ENCODE assay signal across 14 mouse cellular contexts in genomic region chr14:19735303-19735702, GRCm38 (mm10). TPM values are rescaled to one million over a fixed set of nuclear protein-coding genes. Genes with fewer than 3 reads are reported as not detected.
DNase-seq lines count a peak whose midpoint lies in the region; ATAC-seq and TF ChIP-seq lines count a peak whose summit lies in the region.
"Had no signal": no experiment of that assay in that cellular context is flagged by ENCODE, and none has a peak within 500 bp of the region (broad histone marks: within the 10 kb centered on the region; RNA-seq: fewer than 3 reads in every experiment).

No protein-coding gene starts in this region.

- H3K9me3 ChIP-seq in forebrain, embryonic 11.5 days (ENCODE audit: control insufficient read depth, low read length) = no peaks in the 10 kb centered on the region
- H3K9me3 ChIP-seq in forebrain, embryonic 16.5 days (ENCODE audit: control insufficient read depth, low read length) = no peaks in the 10 kb centered on the region
- no peaks in the 10 kb centered on the region for H3K9me3 ChIP-seq in lung, embryonic 14.5 days (ENCODE audit: low read depth, low read length)
- no peaks in the 10 kb centered on the region for H3K9me3 ChIP-seq in hindbrain, postnatal 0 days (ENCODE audit: low read length)
- H3K9me3 ChIP-seq: heart, embryonic 15.5 days; kidney, embryonic 15.5 days; liver, embryonic 15.5 days had no signal

- H3K4me2 ChIP-seq in forebrain, embryonic 11.5 days (ENCODE audit: low read depth, low read length, severe bottlenecking) = no peak overlapping the region
- H3K4me2 ChIP-seq in forebrain, embryonic 16.5 days (ENCODE audit: low read length) = no peak overlapping the region
- no peak overlapping the region for H3K4me2 ChIP-seq in lung, embryonic 14.5 days
- H3K4me2 ChIP-seq in hindbrain, postnatal 0 days (ENCODE audit: low read depth, low read length) = no peak overlapping the region
- H3K4me2 ChIP-seq: heart, embryonic 15.5 days; kidney, embryonic 15.5 days; liver, embryonic 15.5 days had no signal

- no peaks in the 10 kb centered on the region for H3K36me3 ChIP-seq in forebrain, embryonic 11.5 days (ENCODE audit: control insufficient read depth, insufficient read depth, low read length)
- no peaks in the 10 kb centered on the region for H3K36me3 ChIP-seq in forebrain, embryonic 16.5 days (ENCODE audit: control insufficient read depth, insufficient read depth)
- no peaks in the 10 kb centered on the region for H3K36me3 ChIP-seq in lung, embryonic 14.5 days (ENCODE audit: insufficient read depth)
- no peaks in the 10 kb centered on the region for H3K36me3 ChIP-seq in hindbrain, postnatal 0 days (ENCODE audit: insufficient read depth, low read length)
- H3K36me3 ChIP-seq: heart, embryonic 15.5 days; kidney, embryonic 15.5 days; liver, embryonic 15.5 days had no signal

- WGBS in forebrain, embryonic 11.5 days = 34% methylated on average over 6 of the region's 6 CpGs
- 15% methylated on average over 6 of the region's 6 CpGs for WGBS in forebrain, embryonic 16.5 days
- 42% methylated on average over 6 of the region's 6 CpGs for WGBS in lung, embryonic 14.5 days
- 17% methylated on average over 6 of the region's 6 CpGs for WGBS in hindbrain, postnatal 0 days

- no peak for TF ChIP-seq POLR2A in brain, embryonic 14.5 days (IDR thresholded peaks at IDR 0.05; ENCODE audit: borderline replicate concordance, extremely low read depth, insufficient read depth, insufficient read length, poor library complexity, severe bottlenecking)

- H3K27ac ChIP-seq in forebrain, embryonic 11.5 days (ENCODE audit: low read depth, low read length) = peak overlapping the region; percentile 27; the same call in 1 of the 2 replicates
- H3K27ac ChIP-seq in forebrain, embryonic 16.5 days (ENCODE audit: low read length) = no peak overlapping the region
- peak overlapping the region; percentile 75 for H3K27ac ChIP-seq in lung, embryonic 14.5 days (ENCODE audit: low read depth)
- peak overlapping the region; percentile 41; the same call in 1 of the 2 replicates for H3K27ac ChIP-seq in hindbrain, postnatal 0 days
- H3K27ac ChIP-seq: heart, embryonic 15.5 days; kidney, embryonic 15.5 days; liver, embryonic 15.5 days had no signal

- no peak overlapping the region for H3K4me3 ChIP-seq in forebrain, embryonic 11.5 days (ENCODE audit: low read depth, low read length)
- H3K4me3 ChIP-seq in forebrain, embryonic 16.5 days (replicated peaks; ENCODE audit: low read length) = no peak overlapping the region
- no peak overlapping the region for H3K4me3 ChIP-seq in lung, embryonic 14.5 days (ENCODE audit: low read depth, low read length)
- H3K4me3 ChIP-seq in hindbrain, postnatal 0 days (ENCODE audit: low read length) = no peak overlapping the region
- H3K4me3 ChIP-seq: heart, embryonic 15.5 days; kidney, embryonic 15.5 days; liver, embryonic 15.5 days had no signal

- peaks cover 1% of the 10 kb centered on the region; the same call in 1 of the 2 replicates for H3K4me1 ChIP-seq in forebrain, embryonic 11.5 days (replicated peaks; ENCODE audit: control insufficient read depth, insufficient read depth, low read length)
- peaks cover 18% of the 10 kb centered on the region for H3K4me1 ChIP-seq in forebrain, embryonic 16.5 days (replicated peaks; ENCODE audit: control insufficient read depth, insufficient read depth, low read length)
- peaks cover 9% of the 10 kb centered on the region for H3K4me1 ChIP-seq in lung, embryonic 14.5 days (ENCODE audit: insufficient read depth)
- H3K4me1 ChIP-seq in hindbrain, postnatal 0 days (ENCODE audit: insufficient read depth, low read length) = no peaks in the 10 kb centered on the region

- H3K9ac ChIP-seq in forebrain, embryonic 11.5 days (ENCODE audit: low read length) = no peak overlapping the region
- no peak overlapping the region for H3K9ac ChIP-seq in forebrain, embryonic 16.5 days (replicated peaks; ENCODE audit: low read depth, low read length)
- H3K9ac ChIP-seq in lung, embryonic 14.5 days = no peak overlapping the region
- H3K9ac ChIP-seq in hindbrain, postnatal 0 days (replicated peaks; ENCODE audit: low read length) = no peak overlapping the region
- H3K9ac ChIP-seq: heart, embryonic 15.5 days; kidney, embryonic 15.5 days; liver, embryonic 15.5 days had no signal

- H3K27me3 ChIP-seq in forebrain, embryonic 11.5 days (ENCODE audit: control insufficient read depth, insufficient read depth, low read length) = no peaks in the 10 kb centered on the region
- no peaks in the 10 kb centered on the region for H3K27me3 ChIP-seq in forebrain, embryonic 16.5 days (replicated peaks; ENCODE audit: control insufficient read depth, insufficient read depth, low read length)
- no peaks in the 10 kb centered on the region for H3K27me3 ChIP-seq in lung, embryonic 14.5 days (ENCODE audit: insufficient read depth, low read length)
- no peaks in the 10 kb centered on the region for H3K27me3 ChIP-seq in hindbrain, postnatal 0 days (ENCODE audit: insufficient read depth, low read length)
- H3K27me3 ChIP-seq: heart, embryonic 15.5 days; kidney, embryonic 15.5 days; liver, embryonic 15.5 days had no signal

- TF ChIP-seq CTCF in lung, embryonic 14.5 days (IDR thresholded peaks at IDR 0.05; ENCODE audit: low read depth) = no peak
- TF ChIP-seq CTCF in brain, embryonic 14.5 days (IDR thresholded peaks at IDR 0.05; ENCODE audit: borderline replicate concordance, extremely low read depth, insufficient read depth, insufficient read length) = no peak
- no peak for TF ChIP-seq CTCF in hindbrain, postnatal 0 days (IDR thresholded peaks at IDR 0.05; ENCODE audit: low read depth)

- ATAC-seq in forebrain, embryonic 11.5 days (replicated peaks; ENCODE audit: low FRiP score) = no peak
- ATAC-seq in forebrain, embryonic 16.5 days = no peak
- ATAC-seq in lung, embryonic 14.5 days (ENCODE audit: insufficient read depth) = no peak
- peak; percentile 62 for ATAC-seq in hindbrain, postnatal 0 days
- ATAC-seq: inflammation-experienced regulatory T-cells, adult 6 months had no signal

- DNase-seq in forebrain, embryonic 11.5 days (ENCODE audit: low spot score) = no peak
- DNase-seq in lung, embryonic 14.5 days = peak; percentile 15
- DNase-seq in lung, adult 18-20 months = no peak
- DNase-seq in brain, embryonic 14.5 days (ENCODE audit: low read depth) = peak; percentile 76
- DNase-seq in hindbrain, postnatal 0 days (ENCODE audit: low spot score) = peak; percentile 33
- DNase-seq in urinary bladder, postnatal 4 days (ENCODE audit: low spot score in 2 of 2) = no peak
- no peak for DNase-seq in cerebellum, adult 11 months
- DNase-seq: cerebellum, postnatal 10 days; thymus, postnatal 14 days had no signal

RNA-seq across cellular contexts. Expression of gene Nid2, which starts 15.8 kb away (rescaled TPM):
- polyA plus RNA-seq in forebrain, embryonic 11.5 days (2014; fragmentation: Nextera tagmentation; extraction: Ambion mirVana) = 45.2 and 46.6 TPM in 2 replicates
- polyA plus RNA-seq in forebrain, embryonic 16.5 days (2015; fragmentation: Nextera tagmentation; extraction: Ambion mirVana) = 28.4 and 39.7 TPM in 2 replicates
- polyA plus RNA-seq in lung, embryonic 14.5 days (2014; fragmentation: Nextera tagmentation; extraction: Ambion mirVana) = 111 and 117 TPM in 2 replicates
- 13.8 and 33.2 TPM in 2 replicates for polyA plus RNA-seq in brain, embryonic 14.5 days (2012; rRNA removed)
- total RNA-seq in hindbrain, postnatal 0 days (2014; rRNA removed) = 40.6 and 52.8 TPM in 2 replicates
- polyA plus RNA-seq in hindbrain, postnatal 0 days (2015; fragmentation: Nextera tagmentation; extraction: Ambion mirVana) = 22.5 and 25.5 TPM in 2 replicates

Comparison
In these comparisons a context has a peak if more than half of its experiments do, and no peak if none do; other contexts are left out.
1. DNase-seq: peak in lung, embryonic 14.5 days (single experiment), brain, embryonic 14.5 days (single experiment) and hindbrain, postnatal 0 days (single experiment); none in forebrain, embryonic 11.5 days (single experiment), lung, adult 18-20 months (0 of 2), urinary bladder, postnatal 4 days (0 of 2) and cerebellum, adult 11 months (single experiment).